Mouse (Mus musculus): ENCODE results near the gene B9d2.
A peak's percentile ranks its signal among the peaks of the same experiment; 100 is the strongest.

B9d2 gene

DNA sequence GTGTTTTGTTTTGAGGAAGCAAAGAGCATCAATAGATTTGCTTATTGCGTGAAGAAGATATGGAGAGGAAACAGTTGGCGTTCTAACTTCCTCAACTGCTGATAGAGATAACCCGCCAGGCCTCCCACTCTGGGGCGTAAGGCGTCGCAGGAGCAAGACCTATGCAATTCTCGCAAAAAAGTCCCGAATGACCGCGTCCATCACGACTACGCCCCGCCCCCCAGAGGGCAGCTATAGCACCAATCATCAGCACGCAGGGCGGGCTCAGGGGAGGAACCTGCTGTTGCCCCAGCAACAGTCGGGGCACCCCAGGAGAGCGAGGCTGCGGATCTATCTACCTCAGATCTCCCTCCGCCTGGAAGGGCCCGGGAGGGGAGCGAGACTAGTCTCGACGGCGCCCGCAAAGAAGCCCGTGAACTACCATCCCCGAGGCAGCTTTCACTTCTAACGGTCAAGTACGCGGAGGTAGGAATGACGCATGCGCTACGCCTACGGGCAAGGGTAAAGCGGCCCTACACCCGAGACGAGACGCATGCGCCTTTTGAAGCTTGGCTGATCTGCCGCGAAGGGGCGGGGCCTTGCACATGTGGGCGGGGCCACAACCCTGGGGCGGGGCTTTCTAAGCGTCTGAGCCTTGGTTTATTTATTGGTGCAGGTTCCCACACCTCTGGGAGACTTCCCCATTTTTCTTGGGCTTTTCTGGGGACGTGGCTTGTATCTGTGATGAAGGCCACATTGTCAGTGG, at the start of gene B9d2:
B9d2 (plus strand) TSS at position 267 of the 745 bp plus-strand sequence.
- peak; percentile 100 for DNase-seq (ENCODE audit: low read depth)

DNA sequence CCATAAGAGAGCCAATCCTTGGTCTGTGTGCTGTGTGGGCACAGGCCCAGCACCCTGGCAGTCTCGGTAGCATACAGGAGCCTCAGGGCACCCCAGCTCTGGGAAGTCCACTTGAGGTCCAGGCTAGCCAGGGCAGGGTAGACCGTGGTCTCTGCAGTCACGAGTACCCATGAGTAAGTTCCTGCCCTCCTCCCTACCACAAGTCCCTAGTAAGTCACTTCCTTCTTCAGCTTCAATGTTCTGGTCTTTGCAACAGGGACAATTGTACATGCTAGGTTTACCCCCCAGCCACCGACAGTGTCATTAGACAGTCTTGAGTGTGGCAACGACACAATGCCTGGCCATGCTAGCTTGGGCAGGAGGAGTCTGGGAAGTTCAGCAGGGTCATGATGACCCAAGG, 47.9 kb upstream of the B9d2 start:
- peak; percentile 83 for DNase-seq (ENCODE audit: low read depth)

DNA sequence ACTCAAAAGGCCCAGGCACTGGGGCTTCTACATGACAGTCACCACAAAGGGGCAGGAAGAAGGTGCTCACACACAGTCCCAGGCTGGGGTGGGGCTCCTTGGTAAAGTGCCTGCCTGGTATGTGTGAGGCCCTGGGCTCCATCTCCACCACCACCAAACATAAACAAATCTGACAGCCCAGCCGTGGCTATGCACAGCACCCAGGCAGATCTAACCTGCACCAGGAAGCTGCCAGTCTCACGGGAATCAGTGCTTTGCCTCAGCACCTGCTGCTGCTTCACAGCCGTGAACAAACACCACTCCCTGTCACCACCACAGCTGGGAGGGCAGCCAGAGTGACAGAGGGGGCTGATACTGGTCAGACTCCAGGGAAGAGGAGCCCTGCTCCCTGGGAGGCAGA, 44.2 kb upstream of the B9d2 start:
- DNase-seq (ENCODE audit: low read depth) = no peak

DNA sequence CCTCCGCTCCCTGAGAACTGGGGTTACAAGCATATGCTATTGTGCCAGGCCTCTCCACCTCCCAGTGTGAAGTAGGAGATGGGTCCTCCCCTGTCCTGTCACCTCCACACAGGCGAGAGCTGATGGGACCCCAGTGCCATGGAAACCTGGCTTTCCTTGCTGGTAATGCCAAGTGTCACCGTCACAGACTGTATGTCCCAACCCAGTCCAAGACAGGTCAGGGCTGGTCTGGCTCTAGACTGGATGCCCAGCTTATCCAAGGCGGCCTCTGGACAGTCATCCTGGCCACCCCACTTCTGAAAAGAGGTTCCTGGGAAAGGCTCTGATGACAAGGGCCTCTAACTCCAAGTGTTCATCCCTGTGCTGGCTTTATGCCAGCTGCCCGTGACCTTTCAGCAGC, 43.5 kb upstream of the B9d2 start:
- DNase-seq (ENCODE audit: low read depth) = no peak

DNA sequence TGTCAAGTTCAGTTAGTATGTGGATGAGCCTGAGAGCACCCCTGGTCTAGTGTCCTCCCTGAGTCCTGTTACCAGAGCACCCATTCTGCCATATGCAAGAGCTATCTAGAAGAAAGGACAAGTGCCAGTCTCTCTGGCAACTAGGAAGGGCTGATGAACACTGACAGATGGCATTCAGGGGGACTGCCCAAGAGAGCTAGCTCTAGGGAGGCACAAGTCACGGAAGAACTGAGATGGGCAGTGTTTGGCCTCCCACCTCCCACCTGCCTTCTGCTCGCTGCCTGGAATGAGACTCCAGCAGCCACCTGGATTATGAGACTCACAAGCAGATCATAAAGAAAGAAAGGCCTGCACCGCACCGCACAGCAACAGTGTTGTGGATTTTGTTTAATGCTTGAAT, 40.8 kb upstream of the B9d2 start:
- DNase-seq (ENCODE audit: low read depth) = no peak

DNA sequence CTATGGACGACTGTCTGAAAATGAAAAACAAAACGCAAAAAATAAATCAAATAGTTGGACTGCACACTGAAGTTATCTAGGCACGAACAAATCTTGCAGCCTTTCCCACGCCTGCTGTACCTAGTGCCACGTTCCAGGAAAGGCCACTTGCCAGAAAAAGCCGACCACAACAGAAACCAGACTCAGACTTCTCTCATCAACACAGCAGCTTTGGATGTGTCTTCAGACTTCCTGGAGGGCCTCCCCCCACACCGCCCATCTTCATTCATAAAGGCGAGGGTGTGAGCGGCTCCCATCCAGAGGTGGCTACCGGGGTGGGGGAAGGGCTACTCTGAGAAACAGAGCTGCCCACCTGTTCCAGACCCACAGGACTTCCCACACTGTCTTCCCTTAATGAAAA, 36.4 kb upstream of the B9d2 start:
- DNase-seq (ENCODE audit: low read depth) = no peak

DNA sequence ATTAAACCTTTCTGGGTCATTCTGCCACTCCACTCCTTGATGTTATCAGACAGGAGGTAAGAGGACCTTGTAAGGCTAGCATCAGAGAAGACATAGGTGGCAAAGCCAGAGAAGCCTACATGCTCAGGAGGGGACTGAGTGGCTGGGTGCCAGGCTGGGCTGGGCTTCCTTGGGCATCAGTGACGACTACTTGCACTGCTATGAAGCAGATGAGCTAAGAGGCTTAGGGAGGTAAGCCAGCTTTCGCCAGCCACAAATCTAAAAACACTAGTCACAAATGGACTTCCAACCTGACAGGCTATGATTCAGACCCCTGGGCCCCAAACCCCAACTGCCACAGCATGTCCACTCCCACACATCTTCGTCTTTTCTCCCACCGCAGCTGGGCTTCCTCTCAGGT, 35.9 kb upstream of the B9d2 start:
- DNase-seq (ENCODE audit: low read depth) = peak; percentile 75

DNA sequence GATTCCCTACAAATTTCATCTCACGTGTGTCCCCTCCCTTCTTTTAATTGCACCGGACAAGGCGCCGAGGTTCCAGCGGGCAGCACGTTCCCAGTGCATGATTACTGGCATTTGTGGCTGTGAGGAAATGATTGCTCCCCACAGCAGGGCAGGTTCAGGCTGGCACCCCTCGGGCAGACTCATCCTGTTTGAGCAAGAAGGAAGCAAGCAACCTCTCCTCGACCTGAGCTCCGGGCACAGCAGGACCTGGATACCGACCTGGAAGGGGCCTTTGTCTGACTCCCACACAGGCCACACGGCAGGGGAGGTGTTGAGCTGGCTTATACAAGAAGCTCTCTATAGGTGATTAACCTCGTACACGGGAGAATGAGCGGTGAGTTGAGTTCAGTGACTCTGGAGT, 35.5 kb upstream of the B9d2 start:
- no peak for DNase-seq (ENCODE audit: low read depth)

DNA sequence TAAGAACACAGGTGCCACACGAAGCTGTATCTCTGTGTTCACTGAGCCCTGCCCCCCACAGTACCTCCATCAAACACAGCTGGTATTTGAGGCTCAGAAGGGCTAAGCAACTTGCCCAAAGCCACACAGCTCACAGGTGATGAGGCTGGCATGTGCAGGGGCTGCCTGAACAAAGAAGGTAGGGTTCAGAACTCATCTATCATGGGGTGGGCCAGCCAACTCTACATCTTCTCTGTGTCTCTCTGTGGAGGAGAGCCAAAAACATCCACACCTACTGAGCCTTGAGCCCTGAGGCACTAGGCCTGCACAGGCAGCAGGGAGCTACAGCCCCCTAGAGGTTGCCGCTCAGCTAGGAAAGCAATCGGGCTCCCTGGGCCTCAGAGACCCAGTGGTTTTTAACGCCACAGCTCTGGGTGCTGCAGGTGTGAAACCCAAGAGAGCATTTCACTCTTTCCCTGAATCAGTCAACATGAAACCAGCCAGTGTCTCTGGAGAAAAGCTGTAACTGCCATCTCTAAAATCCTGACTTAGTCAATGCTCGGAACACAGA, 32.9 kb upstream of the B9d2 start:
- peak; percentile 45 for DNase-seq (ENCODE audit: low read depth)

DNA sequence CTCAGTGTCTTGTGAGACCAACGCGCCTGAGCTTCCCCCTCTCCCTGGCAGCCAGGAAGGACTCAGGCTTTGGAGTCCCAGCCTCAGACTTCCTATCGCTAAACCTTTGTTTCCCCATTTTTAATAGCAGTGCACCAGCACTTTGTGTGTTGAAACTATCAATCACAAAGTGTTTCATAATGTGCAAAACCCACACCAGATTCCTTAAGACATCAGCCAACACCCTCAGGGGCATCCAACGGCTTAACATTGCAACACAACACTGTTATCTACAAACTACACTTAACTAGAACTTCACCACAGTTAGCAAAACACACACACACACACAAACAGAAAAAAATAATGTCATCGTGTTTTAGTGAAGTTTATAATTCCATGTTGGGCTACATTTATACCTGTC, 30.7 kb upstream of the B9d2 start:
- DNase-seq (ENCODE audit: low read depth) = peak; percentile 93

DNA sequence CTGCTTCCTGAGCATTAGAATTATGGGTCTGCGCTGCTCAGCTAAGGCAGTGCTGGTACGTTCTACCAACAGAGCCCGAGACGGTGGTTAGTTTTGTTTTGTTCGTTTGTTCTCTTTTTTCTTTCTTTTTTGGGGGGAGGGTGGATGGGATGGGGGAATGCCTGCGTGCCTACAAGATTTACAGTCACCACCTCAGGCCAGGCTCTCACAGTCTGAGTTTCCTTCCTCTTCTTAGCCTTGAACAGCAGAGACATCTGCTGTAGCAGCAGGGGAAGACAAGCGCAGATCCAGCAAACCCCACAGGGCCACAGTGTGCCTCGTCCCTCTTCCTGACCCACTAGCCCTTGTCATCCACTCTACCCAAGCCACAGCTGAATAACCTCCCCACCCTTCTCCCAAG, 29.3 kb upstream of the B9d2 start:
- peak; percentile 81 for DNase-seq (ENCODE audit: low read depth)

DNA sequence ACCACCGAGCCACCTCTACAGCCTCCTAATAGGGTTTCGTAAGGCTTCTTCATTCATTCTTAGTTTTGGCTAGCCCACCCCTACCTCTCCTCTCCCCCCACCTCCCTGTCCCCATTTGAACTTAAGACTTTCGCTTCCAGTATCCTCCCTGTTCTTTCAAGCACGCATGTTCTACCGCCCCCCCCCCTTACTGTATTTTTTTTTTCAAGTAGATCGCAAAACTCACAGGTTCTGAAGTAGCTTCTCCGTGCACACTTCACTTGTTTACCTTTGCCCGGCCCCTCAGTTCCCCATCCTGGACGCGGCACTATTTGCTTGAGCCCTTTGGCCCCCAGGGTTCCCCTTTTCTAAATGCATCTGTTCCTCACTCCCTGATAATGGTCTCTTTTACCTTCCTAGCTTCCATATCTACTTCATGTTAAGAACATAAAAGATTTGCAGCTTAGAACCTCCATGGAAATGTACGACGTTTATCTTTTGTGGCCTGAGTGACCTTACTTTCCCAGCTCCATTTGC, 28.3 kb upstream of the B9d2 start:
- DNase-seq (ENCODE audit: low read depth) = no peak

DNA sequence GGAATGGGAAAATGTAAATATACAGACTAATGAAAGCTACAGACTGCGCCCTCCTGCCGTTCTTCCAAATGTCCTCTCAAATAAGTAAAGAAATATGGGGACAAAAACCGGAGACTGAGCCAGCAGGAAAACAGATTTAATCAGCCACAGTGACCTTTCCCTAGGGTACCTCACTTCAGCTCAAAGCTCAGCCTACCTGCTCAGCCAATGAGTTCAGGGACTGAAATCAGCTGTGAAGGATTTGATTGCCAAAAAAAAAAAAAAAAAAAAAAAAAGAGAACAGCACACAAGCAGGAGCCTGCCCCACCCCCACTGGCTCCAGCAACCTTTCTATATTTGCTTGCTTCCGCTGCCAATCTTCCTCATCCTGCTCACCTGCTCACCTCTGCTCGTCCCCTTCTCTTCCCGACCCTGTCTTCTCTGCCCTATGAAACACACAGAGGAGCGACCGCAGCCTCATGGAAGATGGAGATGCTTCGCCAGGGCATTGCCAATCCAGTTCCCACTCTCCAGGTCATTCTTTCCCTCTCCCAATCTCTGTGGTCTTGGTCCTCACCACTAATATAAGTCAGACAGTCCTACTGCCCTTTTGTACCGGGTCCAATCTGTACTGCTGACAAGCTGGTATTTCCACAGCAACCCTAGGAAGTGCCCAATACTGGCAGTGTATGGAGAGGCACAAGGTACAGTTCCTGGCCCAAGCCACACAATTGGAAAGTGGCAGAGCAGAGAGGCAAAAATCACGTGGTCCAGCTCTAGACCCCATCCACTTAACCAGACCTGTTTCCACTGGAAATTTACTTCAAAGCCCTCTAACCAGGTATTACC, 24.8 kb upstream of the B9d2 start:
- DNase-seq (ENCODE audit: low read depth) = no peak

DNA sequence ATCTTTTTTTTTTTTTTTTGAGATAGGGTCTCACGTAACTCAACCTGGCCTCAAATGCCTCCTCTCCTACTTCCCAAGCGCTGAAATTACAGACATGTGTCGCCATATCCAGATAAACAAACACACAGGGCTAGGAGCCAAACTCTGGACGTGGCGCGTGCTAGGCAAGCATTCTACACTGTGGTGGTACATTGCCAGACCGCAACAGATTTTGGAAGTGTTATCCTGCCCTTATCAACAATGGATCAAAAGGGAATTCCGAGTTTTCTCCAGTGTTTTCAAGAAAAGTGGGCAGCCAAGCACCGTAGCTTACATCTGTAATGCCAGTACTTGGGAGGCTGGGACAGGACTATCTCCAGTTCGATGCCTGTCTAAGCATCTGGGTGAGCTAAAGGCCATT, 22.8 kb upstream of the B9d2 start:
- no peak for DNase-seq (ENCODE audit: low read depth)

DNA sequence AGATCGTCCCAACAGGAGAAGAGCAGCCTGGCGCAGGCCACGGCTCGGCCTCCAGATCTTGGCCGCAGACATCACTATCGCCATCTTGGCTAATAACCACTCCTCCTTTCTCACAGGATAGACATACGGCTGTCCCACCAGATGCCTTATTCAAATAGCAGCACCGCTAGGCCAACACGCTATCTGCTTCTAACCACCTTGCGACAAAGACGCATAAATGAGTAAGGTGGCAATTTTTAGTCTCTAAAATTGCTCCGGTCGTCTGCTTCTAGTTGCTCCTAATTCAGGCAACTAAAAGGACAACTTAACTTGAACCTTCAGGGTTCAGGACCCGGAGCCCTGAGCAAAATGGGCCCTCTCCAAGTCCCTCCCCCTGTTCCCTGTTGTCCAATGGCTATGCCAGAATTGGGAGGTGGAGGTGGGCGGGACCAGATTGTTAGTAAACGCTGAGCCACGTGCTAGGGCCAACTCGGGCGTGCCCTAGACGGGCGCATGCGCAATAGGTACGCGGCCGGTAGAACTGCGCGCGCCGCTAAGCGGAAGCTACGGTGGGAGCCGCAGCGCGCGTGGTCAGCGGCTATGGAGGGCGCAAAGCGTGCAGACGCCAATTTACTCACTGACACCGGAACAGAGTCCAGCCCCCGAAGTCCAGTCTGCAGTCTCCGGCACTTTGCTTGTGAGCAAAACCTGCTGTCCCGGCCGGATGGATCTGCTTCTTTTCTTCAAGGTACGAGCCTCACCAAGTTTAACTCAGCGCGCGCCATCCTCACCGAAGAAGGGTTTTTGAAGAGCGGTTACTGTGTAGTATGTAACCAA, 21.7 kb upstream of the B9d2 start, which contains the start of the genes Bckdha and Exosc5:
Bckdha (minus strand) TSS at position 325 of the 816 bp plus-strand sequence.
Exosc5 (plus strand) TSS at position 508 of the 816 bp plus-strand sequence.
- DNase-seq (ENCODE audit: low read depth) = peak; percentile 100

DNA sequence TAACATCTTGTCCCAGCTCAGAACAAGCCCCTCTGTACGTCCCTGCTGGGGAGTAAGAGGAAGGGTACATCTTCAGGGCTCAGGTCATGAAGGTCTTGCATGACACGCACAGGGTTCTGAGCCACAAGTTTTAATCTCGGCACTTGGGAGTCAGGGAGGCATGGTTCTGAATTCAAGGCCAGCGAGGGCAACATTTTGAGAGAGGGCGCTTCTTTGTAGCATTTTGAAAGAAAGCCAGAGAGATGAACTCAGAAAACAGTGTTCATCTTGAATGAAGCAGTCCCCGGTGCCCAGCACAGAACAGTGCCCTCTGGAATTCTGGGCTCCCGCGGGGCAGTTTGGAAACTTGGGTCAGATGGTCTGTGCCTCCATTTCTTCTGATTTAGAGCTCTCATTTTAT, 14.2 kb upstream of the B9d2 start:
- no peak for DNase-seq (ENCODE audit: low read depth)

DNA sequence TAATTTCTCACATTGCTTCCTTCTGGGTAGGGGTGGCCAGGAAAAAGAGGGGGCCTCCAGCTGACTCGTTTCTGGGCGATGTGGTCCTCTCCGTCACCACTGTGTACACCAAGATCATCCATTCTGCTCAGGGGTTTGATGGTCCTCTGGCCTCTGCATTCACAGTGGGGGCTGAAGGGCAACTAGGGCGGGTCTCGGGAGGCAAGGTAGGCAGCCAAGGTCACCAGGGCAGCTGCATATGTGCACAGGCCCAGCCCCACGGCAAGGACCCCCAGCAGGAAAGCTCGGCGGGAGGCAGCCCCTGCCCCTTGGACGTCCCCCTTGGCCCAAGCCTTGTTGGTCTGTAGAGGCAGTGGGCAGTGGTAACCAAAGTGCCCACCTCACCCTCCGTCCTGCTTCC, 11.4 kb upstream of the B9d2 start:
- DNase-seq (ENCODE audit: low read depth) = no peak

DNA sequence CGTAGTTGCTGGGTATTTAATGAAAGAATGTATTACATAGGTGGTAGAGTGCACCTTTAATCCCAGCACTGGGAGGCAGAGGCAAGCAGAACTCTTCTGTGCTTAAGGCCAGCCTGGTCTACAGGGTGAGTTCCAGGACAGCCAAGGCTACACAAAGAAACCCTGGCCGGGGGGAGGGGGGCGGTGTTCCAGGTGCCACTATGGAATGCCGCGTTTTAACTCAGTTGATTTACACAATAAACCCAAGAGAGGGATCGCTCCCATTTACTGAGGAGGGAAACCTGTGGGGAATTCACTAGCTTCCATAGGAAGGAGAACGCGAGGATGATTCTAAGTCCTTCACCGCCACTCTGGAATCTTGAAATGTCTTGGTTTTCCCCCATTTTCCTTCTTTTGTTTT, 10.9 kb upstream of the B9d2 start:
- DNase-seq (ENCODE audit: low read depth) = no peak

DNA sequence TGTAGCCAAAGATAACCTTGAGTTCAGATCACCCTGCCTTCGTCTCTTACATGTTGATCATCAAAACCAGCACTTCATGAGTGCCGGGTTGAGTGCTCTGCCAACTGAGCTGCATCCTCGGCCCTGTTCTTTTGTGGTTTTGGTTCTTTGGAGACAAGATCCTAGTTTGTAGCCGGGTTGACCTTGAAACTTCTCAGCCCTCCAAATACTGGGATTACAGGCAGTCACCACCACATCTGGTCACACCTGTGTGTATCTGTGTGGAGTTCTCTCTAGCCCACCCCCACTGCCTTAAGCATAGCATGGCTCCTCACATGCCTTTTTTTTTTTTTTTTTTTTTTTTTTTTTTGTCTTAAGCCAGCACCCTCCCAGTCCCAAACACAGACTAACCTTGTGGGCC, 10.5 kb upstream of the B9d2 start:
- no peak for DNase-seq (ENCODE audit: low read depth)

DNA sequence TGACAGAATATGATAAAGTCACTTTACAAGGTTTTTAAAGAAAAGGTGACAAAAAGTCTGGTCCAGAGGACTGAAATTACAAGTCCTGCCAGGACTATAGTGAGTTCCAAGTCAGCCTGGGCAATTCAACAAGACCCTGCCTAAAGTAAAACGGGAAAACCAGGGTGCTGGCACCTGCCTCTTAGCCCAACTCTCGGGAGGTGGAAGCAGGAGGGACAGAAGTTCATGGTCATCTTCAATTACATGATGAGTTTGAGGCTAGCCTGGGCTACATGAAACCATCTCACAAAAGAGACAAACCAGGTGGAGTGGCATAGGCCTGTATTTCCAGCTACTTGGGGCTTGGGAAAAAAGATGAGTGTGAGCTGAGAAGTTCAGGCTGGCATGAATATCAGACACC, 8.9 kb upstream of the B9d2 start:
- no peak for DNase-seq (ENCODE audit: low read depth)

DNA sequence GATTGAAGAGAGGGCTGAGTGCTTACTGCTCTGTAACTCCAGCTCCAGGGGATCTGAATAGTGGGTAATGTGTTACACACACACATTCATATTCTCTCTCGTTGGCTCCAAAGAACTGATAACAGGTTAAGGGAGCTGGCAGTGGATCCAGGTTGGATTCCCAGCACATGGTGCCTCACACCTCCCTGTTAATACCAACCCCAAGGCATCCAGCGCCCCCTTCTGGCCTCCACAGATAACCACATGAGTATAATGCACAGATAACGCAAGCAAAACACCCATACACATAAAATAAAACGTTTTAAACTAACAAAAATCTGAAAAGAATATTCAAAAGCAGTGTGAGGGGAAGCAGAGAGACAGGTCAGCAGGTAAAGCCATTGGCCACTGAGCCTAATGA, 8.1 kb upstream of the B9d2 start:
- DNase-seq (ENCODE audit: low read depth) = no peak

DNA sequence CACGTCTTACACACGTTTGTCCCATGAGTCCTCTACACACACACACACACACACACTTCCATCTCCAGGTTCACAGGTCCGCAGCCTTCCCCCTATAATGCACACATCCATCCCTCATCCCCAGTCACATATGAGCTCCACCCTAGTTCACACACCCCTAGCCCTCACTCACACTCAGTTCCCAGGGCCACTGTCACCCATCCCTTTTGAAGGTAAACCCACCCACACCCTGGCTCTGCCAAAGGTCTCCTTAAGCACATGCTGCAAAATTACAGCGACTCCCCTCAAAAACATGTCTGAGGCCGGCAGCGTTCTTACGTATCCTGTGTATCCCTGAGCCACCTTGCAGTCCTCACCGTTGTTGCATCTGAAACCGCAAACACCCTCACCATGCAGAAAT, 6.3 kb upstream of the B9d2 start:
- no peak for DNase-seq (ENCODE audit: low read depth)

All from 416B (cell line).